In the genomic region with DNA sequence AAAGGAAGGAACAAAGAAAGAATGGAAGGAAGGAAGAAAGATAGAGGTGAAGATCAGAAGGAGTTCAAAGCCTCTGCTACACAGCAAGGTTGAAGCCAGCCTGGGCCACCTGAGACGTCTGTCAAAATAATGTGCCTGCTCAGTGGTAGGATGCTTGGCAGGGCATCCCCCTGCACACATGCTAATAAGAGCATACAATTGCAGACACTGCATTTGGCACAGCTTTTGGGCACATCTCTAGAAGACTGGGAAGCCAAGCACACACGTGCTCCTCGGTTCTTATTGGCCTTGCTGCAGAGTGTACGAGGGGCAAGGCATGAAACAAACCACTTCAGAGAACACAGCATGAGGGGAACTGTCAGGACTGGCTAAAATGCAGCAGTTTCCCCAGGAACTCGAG, we compare ENCODE assay signal across 18 mouse cellular contexts. TPM values are rescaled to one million over a fixed set of nuclear protein-coding genes. Genes with fewer than 3 reads are reported as not detected.
DNase-seq lines count a peak whose midpoint lies in the region; ATAC-seq and TF ChIP-seq lines count a peak whose summit lies in the region.
"Had no signal": no experiment of that assay in that cellular context is flagged by ENCODE, and none has a peak within 500 bp of the region (broad histone marks: within the 10 kb centered on the region; RNA-seq: fewer than 3 reads in every experiment).

No protein-coding gene starts in this region.

- H3K36me3 ChIP-seq in forebrain, embryonic 15.5 days = 0 out of 2 replicates have a peak, but pooled peaks cover 3% of the 10 kb centered on the region
- no peaks in the 10 kb centered on the region for H3K36me3 ChIP-seq in forebrain, embryonic 11.5 days (ENCODE audit: control insufficient read depth, insufficient read depth, low read length)
- 0 out of 2 replicates have a peak, but pooled peaks cover 2% of the 10 kb centered on the region for H3K36me3 ChIP-seq in intestine, embryonic 14.5 days (ENCODE audit: control insufficient read depth, insufficient read depth, low read length)
- no peaks in the 10 kb centered on the region for H3K36me3 ChIP-seq in intestine, postnatal 0 days (ENCODE audit: control insufficient read depth, insufficient read depth)
- H3K36me3 ChIP-seq in stomach, embryonic 14.5 days (ENCODE audit: control insufficient read depth, insufficient read depth, low read length) = no peaks in the 10 kb centered on the region
- no peaks in the 10 kb centered on the region for H3K36me3 ChIP-seq in stomach, postnatal 0 days (ENCODE audit: control insufficient read depth, insufficient read depth, low read length)
- H3K36me3 ChIP-seq: stomach, embryonic 15.5 days had no signal

- H3K4me1 ChIP-seq in forebrain, embryonic 15.5 days = peaks cover 20% of the 10 kb centered on the region
- H3K4me1 ChIP-seq in forebrain, embryonic 11.5 days (replicated peaks; ENCODE audit: control insufficient read depth, insufficient read depth, low read length) = peaks cover 8% of the 10 kb centered on the region; the same call in 1 of the 2 replicates
- peaks cover 13% of the 10 kb centered on the region for H3K4me1 ChIP-seq in intestine, embryonic 14.5 days (replicated peaks; ENCODE audit: control insufficient read depth, insufficient read depth, low read length)
- H3K4me1 ChIP-seq in intestine, postnatal 0 days (replicated peaks; ENCODE audit: control insufficient read depth, insufficient read depth, low read length) = no peaks in the 10 kb centered on the region
- peaks cover 11% of the 10 kb centered on the region for H3K4me1 ChIP-seq in stomach, embryonic 14.5 days (ENCODE audit: control insufficient read depth, insufficient read depth, low read length)
- peaks cover 4% of the 10 kb centered on the region; the same call in 1 of the 2 replicates for H3K4me1 ChIP-seq in stomach, postnatal 0 days (replicated peaks; ENCODE audit: control insufficient read depth, insufficient read depth)

- no peak overlapping the region for H3K9ac ChIP-seq in forebrain, embryonic 15.5 days (replicated peaks)
- no peak overlapping the region for H3K9ac ChIP-seq in forebrain, embryonic 11.5 days (ENCODE audit: low read length)
- H3K9ac ChIP-seq in intestine, embryonic 14.5 days (ENCODE audit: low read length) = no peak overlapping the region
- H3K9ac ChIP-seq in intestine, postnatal 0 days (ENCODE audit: low read depth, low read length) = no peak overlapping the region
- H3K9ac ChIP-seq in stomach, embryonic 14.5 days (replicated peaks; ENCODE audit: low read depth, low read length) = no peak overlapping the region
- no peak overlapping the region for H3K9ac ChIP-seq in stomach, postnatal 0 days (ENCODE audit: low read length)
- H3K9ac ChIP-seq: liver, postnatal 0 days; stomach, embryonic 15.5 days had no signal

- 42% methylated on average over 5 of the region's 5 CpGs for WGBS in forebrain, embryonic 15.5 days
- WGBS in forebrain, embryonic 11.5 days = 59% methylated on average over 5 of the region's 5 CpGs
- WGBS in intestine, embryonic 14.5 days = 48% methylated on average over 5 of the region's 5 CpGs
- 67% methylated on average over 5 of the region's 5 CpGs for WGBS in intestine, postnatal 0 days
- 45% methylated on average over 5 of the region's 5 CpGs for WGBS in stomach, embryonic 14.5 days
- WGBS in stomach, postnatal 0 days = 53% methylated on average over 5 of the region's 5 CpGs

- TF ChIP-seq EP300 in stomach, postnatal 0 days (optimal IDR thresholded peaks at IDR 0.05) = no peak

- no peaks in the 10 kb centered on the region for H3K27me3 ChIP-seq in forebrain, embryonic 15.5 days
- H3K27me3 ChIP-seq in forebrain, embryonic 11.5 days (ENCODE audit: control insufficient read depth, insufficient read depth, low read length) = no peaks in the 10 kb centered on the region
- no peaks in the 10 kb centered on the region for H3K27me3 ChIP-seq in intestine, embryonic 14.5 days (replicated peaks; ENCODE audit: control insufficient read depth, insufficient read depth, low read length)
- H3K27me3 ChIP-seq in intestine, postnatal 0 days (replicated peaks; ENCODE audit: control insufficient read depth, insufficient read depth, low read length) = no peaks in the 10 kb centered on the region
- H3K27me3 ChIP-seq in stomach, embryonic 14.5 days (ENCODE audit: control insufficient read depth, insufficient read depth, low read length) = no peaks in the 10 kb centered on the region
- H3K27me3 ChIP-seq in stomach, postnatal 0 days (ENCODE audit: control insufficient read depth, insufficient read depth, low read length) = no peaks in the 10 kb centered on the region
- H3K27me3 ChIP-seq: stomach, embryonic 15.5 days had no signal

- no peak overlapping the region for H3K4me3 ChIP-seq in forebrain, embryonic 15.5 days
- H3K4me3 ChIP-seq in forebrain, embryonic 11.5 days (ENCODE audit: low read depth, low read length) = no peak overlapping the region
- H3K4me3 ChIP-seq in intestine, embryonic 14.5 days (ENCODE audit: low read depth, low read length) = no peak overlapping the region
- no peak overlapping the region for H3K4me3 ChIP-seq in intestine, postnatal 0 days (ENCODE audit: low read depth, low read length)
- no peak overlapping the region for H3K4me3 ChIP-seq in stomach, embryonic 14.5 days (ENCODE audit: low read depth, low read length)
- no peak overlapping the region for H3K4me3 ChIP-seq in stomach, postnatal 0 days (ENCODE audit: low read depth, low read length)
- H3K4me3 ChIP-seq: erythroblast, embryonic 14.5 days; stomach, embryonic 15.5 days had no signal

- TF ChIP-seq CTCF in intestine, postnatal 0 days (IDR thresholded peaks at IDR 0.05; ENCODE audit: low read depth) = no peak
- TF ChIP-seq CTCF in stomach, postnatal 0 days (IDR thresholded peaks at IDR 0.05; ENCODE audit: low read depth) = no peak

- H3K4me2 ChIP-seq in forebrain, embryonic 15.5 days (replicated peaks) = no peak overlapping the region
- H3K4me2 ChIP-seq in forebrain, embryonic 11.5 days (ENCODE audit: low read depth, low read length, severe bottlenecking) = no peak overlapping the region
- H3K4me2 ChIP-seq in intestine, embryonic 14.5 days (ENCODE audit: low read length) = no peak overlapping the region
- no peak overlapping the region for H3K4me2 ChIP-seq in intestine, postnatal 0 days (replicated peaks; ENCODE audit: low read depth)
- H3K4me2 ChIP-seq in stomach, embryonic 14.5 days (replicated peaks; ENCODE audit: low read depth, low read length) = no peak overlapping the region
- no peak overlapping the region for H3K4me2 ChIP-seq in stomach, postnatal 0 days (replicated peaks; ENCODE audit: low read depth)
- H3K4me2 ChIP-seq: stomach, embryonic 15.5 days had no signal

- ATAC-seq in forebrain, embryonic 15.5 days (replicated peaks) = no peak
- no peak for ATAC-seq in forebrain, embryonic 11.5 days (replicated peaks; ENCODE audit: low FRiP score)
- ATAC-seq in intestine, embryonic 14.5 days (replicated peaks; ENCODE audit: low FRiP score, low TSS enrichment, low read depth) = no peak
- no peak for ATAC-seq in intestine, postnatal 0 days
- ATAC-seq in stomach, embryonic 14.5 days (ENCODE audit: insufficient number of reproducible peaks, insufficient read depth, low FRiP score, low read depth) = no peak
- ATAC-seq in stomach, postnatal 0 days (ENCODE audit: low FRiP score, low TSS enrichment) = no peak
- ATAC-seq: activated CD4-positive, CD25-positive, alpha-beta regulatory T cell, adult 4 months; liver, postnatal 0 days had no signal

- peak overlapping the region; percentile 20; the same call in 1 of the 2 replicates for H3K27ac ChIP-seq in forebrain, embryonic 15.5 days (replicated peaks)
- H3K27ac ChIP-seq in forebrain, embryonic 11.5 days (ENCODE audit: low read depth, low read length) = no peak overlapping the region
- H3K27ac ChIP-seq in intestine, embryonic 14.5 days (ENCODE audit: low read depth) = 0 out of 2 replicates have a peak overlapping the region, but pooled peaks have one; percentile 73
- H3K27ac ChIP-seq in intestine, postnatal 0 days (ENCODE audit: low read depth, low read length) = no peak overlapping the region
- 0 out of 2 replicates have a peak overlapping the region, but pooled peaks have one; percentile 21 for H3K27ac ChIP-seq in stomach, embryonic 14.5 days (ENCODE audit: low read length)
- no peak overlapping the region for H3K27ac ChIP-seq in stomach, postnatal 0 days (replicated peaks)
- H3K27ac ChIP-seq: macrophage; stomach, embryonic 15.5 days had no signal

- DNase-seq in forebrain, embryonic 11.5 days (ENCODE audit: low spot score) = no peak
- DNase-seq in intestine, embryonic 14.5 days (ENCODE audit: low spot score) = no peak
- DNase-seq in stomach, postnatal 0 days (ENCODE audit: low spot score) = no peak
- no peak for DNase-seq in lung, postnatal 36 days
- no peak for DNase-seq in adrenal gland, postnatal 25 days
- DNase-seq: cerebellum, postnatal 25 days; kidney, adult 18-20 months; liver, postnatal 0 days; thymus, postnatal 4 days had no signal

- no peaks in the 10 kb centered on the region for H3K9me3 ChIP-seq in forebrain, embryonic 15.5 days
- H3K9me3 ChIP-seq in forebrain, embryonic 11.5 days (ENCODE audit: control insufficient read depth, low read length) = no peaks in the 10 kb centered on the region
- H3K9me3 ChIP-seq in intestine, embryonic 14.5 days (ENCODE audit: control insufficient read depth, low read length) = no peaks in the 10 kb centered on the region
- H3K9me3 ChIP-seq in intestine, postnatal 0 days (ENCODE audit: control insufficient read depth) = no peaks in the 10 kb centered on the region
- no peaks in the 10 kb centered on the region for H3K9me3 ChIP-seq in stomach, embryonic 14.5 days (ENCODE audit: control insufficient read depth, low read depth, low read length)
- H3K9me3 ChIP-seq in stomach, postnatal 0 days (ENCODE audit: control insufficient read depth, low read length) = no peaks in the 10 kb centered on the region
- H3K9me3 ChIP-seq: stomach, embryonic 15.5 days had no signal

RNA-seq across cellular contexts. Expression of a gene that starts 26.8 kb away (rescaled TPM):
- 53.4 and 55.6 TPM in 2 replicates for polyA plus RNA-seq in forebrain, embryonic 15.5 days (2015; fragmentation: Nextera tagmentation; extraction: Ambion mirVana)
- polyA plus RNA-seq in forebrain, embryonic 11.5 days (2014; fragmentation: Nextera tagmentation; extraction: Ambion mirVana) = 25.0 and 26.1 TPM in 2 replicates
- polyA plus RNA-seq in intestine, embryonic 14.5 days (2014; fragmentation: Nextera tagmentation; extraction: Ambion mirVana) = 14.6 and 19.9 TPM in 2 replicates
- 4.9 and 6.6 TPM in 2 replicates for polyA plus RNA-seq in intestine, postnatal 0 days (2015; fragmentation: Nextera tagmentation; extraction: Ambion mirVana)
- polyA plus RNA-seq in stomach, embryonic 14.5 days (2014; fragmentation: Nextera tagmentation; extraction: Ambion mirVana) = 9.8 and 12.8 TPM in 2 replicates
- polyA plus RNA-seq in stomach, postnatal 0 days (2015; fragmentation: Nextera tagmentation; extraction: Ambion mirVana) = 2.8 and 3.0 TPM in 2 replicates
- total RNA-seq in adrenal gland, postnatal 25 days (2021) = 8.5 and 8.9 TPM in 2 replicates
- polyA plus RNA-seq: erythroblast, embryonic 14.5 days had no signal

RNA-seq across cellular contexts. Expression of a gene that starts 47.9 kb away (rescaled TPM):
- polyA plus RNA-seq in forebrain, embryonic 15.5 days (2015; fragmentation: Nextera tagmentation; extraction: Ambion mirVana) = 58.8 and 59.5 TPM in 2 replicates
- polyA plus RNA-seq in forebrain, embryonic 11.5 days (2014; fragmentation: Nextera tagmentation; extraction: Ambion mirVana) = 80.2 and 83.7 TPM in 2 replicates
- 76.2 and 78.5 TPM in 2 replicates for polyA plus RNA-seq in intestine, embryonic 14.5 days (2014; fragmentation: Nextera tagmentation; extraction: Ambion mirVana)
- 60.2 and 60.6 TPM in 2 replicates for polyA plus RNA-seq in intestine, postnatal 0 days (2015; fragmentation: Nextera tagmentation; extraction: Ambion mirVana)
- 56.1 and 60.7 TPM in 2 replicates for polyA plus RNA-seq in stomach, embryonic 14.5 days (2014; fragmentation: Nextera tagmentation; extraction: Ambion mirVana)
- 35.4 and 35.7 TPM in 2 replicates for polyA plus RNA-seq in stomach, postnatal 0 days (2015; fragmentation: Nextera tagmentation; extraction: Ambion mirVana)
- 27.9 and 48.4 TPM in 2 replicates for total RNA-seq in adrenal gland, postnatal 25 days (2021)

RNA-seq across cellular contexts. Expression of a gene that starts 50.8 kb away (rescaled TPM):
- 9.5 and 14.7 TPM in 2 replicates for polyA plus RNA-seq in forebrain, embryonic 15.5 days (2015; fragmentation: Nextera tagmentation; extraction: Ambion mirVana)
- 5.3 and 6.8 TPM in 2 replicates for polyA plus RNA-seq in forebrain, embryonic 11.5 days (2014; fragmentation: Nextera tagmentation; extraction: Ambion mirVana)
- polyA plus RNA-seq in intestine, embryonic 14.5 days (2014; fragmentation: Nextera tagmentation; extraction: Ambion mirVana) = 0.95 and 0.97 TPM in 2 replicates
- 0.09 TPM in 1 of 2 replicates, not detected in the other for polyA plus RNA-seq in intestine, postnatal 0 days (2015; fragmentation: Nextera tagmentation; extraction: Ambion mirVana)
- polyA plus RNA-seq in stomach, embryonic 14.5 days (2014; fragmentation: Nextera tagmentation; extraction: Ambion mirVana) = 0.17 and 0.34 TPM in 2 replicates
- polyA plus RNA-seq in stomach, postnatal 0 days (2015; fragmentation: Nextera tagmentation; extraction: Ambion mirVana) = 0.19 and 0.40 TPM in 2 replicates
- 0.15 TPM in 1 of 2 replicates, not detected in the other for total RNA-seq in adrenal gland, postnatal 25 days (2021)
- total RNA-seq: gastrocnemius, adult 8-10 months; heart, postnatal 25 days had no signal
- polyA plus RNA-seq: activated CD4-positive, CD25-positive, alpha-beta regulatory T cell, adult 4 months; macrophage had no signal

Comparison
In these comparisons a context has a peak if more than half of its experiments do, and no peak if none do; other contexts are left out.
1. H3K27ac ChIP-seq: peak in forebrain, embryonic 15.5 days (single experiment), intestine, embryonic 14.5 days (single experiment) and stomach, embryonic 14.5 days (single experiment); none in forebrain, embryonic 11.5 days (single experiment), intestine, postnatal 0 days (single experiment) and stomach, postnatal 0 days (single experiment).